Mouse (Mus musculus) limb, embryonic 13.5 days (tissue): Measurements from ENCODE around the gene Pcnp. TPM values are rescaled to one million over a fixed set of nuclear protein-coding genes. Genes with fewer than 3 reads are reported as not detected.

ENCODE experiments used
- microRNA-seq: library from miRNA; unstranded; fragments of <30 nt; microRNA quantifications from one replicate; pipeline ENCODE4, GENCODE M21; 2016
- polyA plus RNA-seq: library from polyadenylated mRNA; unstranded; fragments of >200 nt; fragmentation: Nextera tagmentation; extraction: Ambion mirVana; gene quantifications from 2 replicates; pipeline ENCODE4 v1.2.1, GENCODE M21; 2015

The Pcnp gene
- polyA plus RNA-seq, 1 experiment from 2014 or later, result 269 TPM

Small RNAs within 50 kb of the gene (microRNA-seq; reads per million reads assigned to microRNA genes)
- not detected for gene Gm24047

Other genes with a start within 250 kb of the Pcnp start
- 4.1 and 4.6 TPM in 2 replicates for gene Nfkbiz, start 190.8 kb downstream of the Pcnp start, polyA plus RNA-seq
- gene Nxpe3, start 134.5 kb downstream of the Pcnp start, polyA plus RNA-seq, result 0.66 and 0.70 TPM in 2 replicates
- gene Cep97, start 94.9 kb downstream of the Pcnp start, polyA plus RNA-seq, result 10.9 and 11.6 TPM in 2 replicates
- gene Rpl24, start 63.5 kb downstream of the Pcnp start, polyA plus RNA-seq, result 780 and 782 TPM in 2 replicates
- 21.4 and 23.0 TPM in 2 replicates for gene Zbtb11, start 55.9 kb downstream of the Pcnp start, polyA plus RNA-seq
- 28.0 and 28.6 TPM in 2 replicates for gene Trmt10c, start 8.1 kb upstream of the Pcnp start, polyA plus RNA-seq
- gene Senp7, start 18.6 kb upstream of the Pcnp start, polyA plus RNA-seq, result 46.6 and 47.5 TPM in 2 replicates
- gene Impg2, start 174.6 kb upstream of the Pcnp start, polyA plus RNA-seq, result 0.10 and 0.20 TPM in 2 replicates